Mouse (Mus musculus) cerebellum, adult 18-20 months (tissue): Measurements from ENCODE around the gene E2f4.

Experiments used
- DNase-seq, 2 experiments: peaks; one replicate each; pipeline ENCODE4 v3.0.0; 2021

The E2f4 gene

GRCm38 (mm10) chr8:105269461-105269947 lies 28.0 kb upstream of the E2f4 start, which contains the start of gene Hsf4:
TSS of gene Hsf4 (plus strand) at chr8:105269801.
- DNase-seq, result peak; percentile 69 to 73

- peak in 1 of 2 experiments; percentile 20 for DNase-seq
These were observed 27.2 kb upstream of the E2f4 start for GRCm38 (mm10) chr8:105270101-105270915.

- DNase-seq, result peak in 1 of 2 experiments; percentile 18
These were observed 26.6 kb upstream of the E2f4 start for GRCm38 (mm10) chr8:105270916-105271186.

- DNase-seq, result no peak
These were observed 22.1 kb upstream of the E2f4 start for GRCm38 (mm10) chr8:105275387-105275786.

- no peak for DNase-seq
These were observed 21.6 kb upstream of the E2f4 start, which contains the start of gene Nol3 for GRCm38 (mm10) chr8:105275840-105276239. TSS of gene Nol3 (plus strand) at chr8:105276140.

- peak in 1 of 2 experiments; percentile 43 for DNase-seq
These were observed 21.0 kb upstream of the E2f4 start for GRCm38 (mm10) chr8:105276292-105277120.

GRCm38 (mm10) chr8:105278911-105279334 lies 18.5 kb upstream of the E2f4 start:
- peak; percentile 94 for DNase-seq

GRCm38 (mm10) chr8:105280567-105280966 lies 16.9 kb upstream of the E2f4 start:
- DNase-seq, result no peak

- no peak for DNase-seq
These were observed 15.6 kb upstream of the E2f4 start for GRCm38 (mm10) chr8:105281821-105282220.

- no peak for DNase-seq
These were observed 15.2 kb upstream of the E2f4 start for GRCm38 (mm10) chr8:105282239-105282638.

- peak; percentile 60 to 73 for DNase-seq
These were observed 14.4 kb upstream of the E2f4 start for GRCm38 (mm10) chr8:105283074-105283473.

- no peak for DNase-seq
These were observed 11.9 kb upstream of the E2f4 start for GRCm38 (mm10) chr8:105285514-105285913.

GRCm38 (mm10) chr8:105286907-105287306 lies 10.6 kb upstream of the E2f4 start:
- DNase-seq, result no peak

- no peak for DNase-seq
These were observed 9.2 kb upstream of the E2f4 start for GRCm38 (mm10) chr8:105288231-105288630.

GRCm38 (mm10) chr8:105288958-105289732 lies 8.3 kb upstream of the E2f4 start:
- peak; percentile 95 to 98 for DNase-seq

GRCm38 (mm10) chr8:105289805-105290460 lies 7.5 kb upstream of the E2f4 start, which contains the start of gene 4931428F04Rik:
TSS of gene 4931428F04Rik (minus strand) at chr8:105289864.
- DNase-seq, result peak; percentile 70 to 75

GRCm38 (mm10) chr8:105290554-105291314 lies 6.7 kb upstream of the E2f4 start:
- DNase-seq, result peak; percentile 92

- DNase-seq, result peak; percentile 23 to 43
These were observed 6.1 kb upstream of the E2f4 start for GRCm38 (mm10) chr8:105291364-105291763.

GRCm38 (mm10) chr8:105291802-105292201 lies 5.7 kb upstream of the E2f4 start:
- DNase-seq, result peak in 1 of 2 experiments; percentile 30

GRCm38 (mm10) chr8:105292471-105292870 lies 5.0 kb upstream of the E2f4 start:
- peak; percentile 33 to 50 for DNase-seq

- DNase-seq, result peak; percentile 79 to 81
These were observed 4.1 kb upstream of the E2f4 start for GRCm38 (mm10) chr8:105293405-105293804.
